Mouse (Mus musculus) lung, postnatal 0 days (tissue): ENCODE measurements at regions not wholly inside any gene's neighbourhood (a gene's known extent, or its start where the extent isn't known, plus 50 kb on each side); places are given as distances from the start of the nearest gene placed in this dataset.

ENCODE experiments used
- ATAC-seq: fragments of 200-750 bp; cut with Nextera tagmentation; 2 replicates; pipeline ENCODE4 v1.8.0; 2017; ENCODE audit warnings: moderate library complexity
- DNase-seq: peaks from one replicate; pipeline ENCODE4 v3.0.0-alpha.2; 2016; ENCODE audit warnings: low spot score
- H3K27ac ChIP-seq: fragments of 300-500 bp; sonication (generic); 2 replicates; pipeline ENCODE4 v1.5.1; 2014; ENCODE audit warnings: antibody characterized with exemption, mild to moderate bottlenecking, low read length, mixed read lengths
- H3K27me3 ChIP-seq: fragments of 300-500 bp; sonication (generic); replicated peaks from 2 replicates; pipeline ENCODE4 v1.6.1; 2014; ENCODE audit warnings: low read length, mixed read lengths; ENCODE audit not compliant: insufficient read depth
- H3K36me3 ChIP-seq: fragments of 300-500 bp; sonication (generic); 2 replicates; pipeline ENCODE4 v1.6.1; 2014; ENCODE audit warnings: low read length, mixed read lengths; ENCODE audit not compliant: insufficient read depth
- H3K4me1 ChIP-seq: fragments of 300-500 bp; sonication (generic); 2 replicates; pipeline ENCODE4 v1.6.1; 2014; ENCODE audit warnings: antibody characterized with exemption, low read depth, low read length, mixed read lengths; ENCODE audit not compliant: insufficient read depth
- H3K4me2 ChIP-seq: fragments of 300-500 bp; sonication (generic); replicated peaks from 2 replicates; pipeline ENCODE4 v1.6.1; 2014; ENCODE audit warnings: low read depth, mild to moderate bottlenecking, low read length, moderate library complexity, mixed read lengths
- H3K4me3 ChIP-seq: fragments of 300-500 bp; sonication (generic); 2 replicates; pipeline ENCODE4 v1.5.1; 2014; ENCODE audit warnings: low read depth, low read length
- H3K9ac ChIP-seq: fragments of 300-500 bp; sonication (generic); replicated peaks from 2 replicates; pipeline ENCODE4 v1.6.1; 2014; ENCODE audit warnings: low read depth, mild to moderate bottlenecking
- H3K9me3 ChIP-seq: fragments of 300-500 bp; sonication (generic); 2 replicates; pipeline ENCODE4 v1.6.1; 2016; ENCODE audit warnings: low read length, mixed read lengths
- CTCF ChIP-seq: IDR thresholded peaks from 2 replicates; pipeline ENCODE4 v1.5.1; 2016; ENCODE audit warnings: antibody characterized with exemption, mild to moderate bottlenecking
- EP300 ChIP-seq: IDR thresholded peaks from 2 replicates; pipeline ENCODE4 v1.6.1; 2016; ENCODE audit warnings: antibody characterized with exemption, mild to moderate bottlenecking, control low read depth
- WGBS: fragments of 180-500 bp; shearing (Covaris S2); extraction: QIAGEN DNeasy Blood & Tissue Kit; methylation state at CpG from one replicate; pipeline ENCODE4 v1.1.7; 2014; 5-methylcytosine and 5-hydroxymethylcytosine counted together

GRCm38 (mm10) chr1:193516395-193516794 is 146.3 kb upstream of the Camk1g start:
- 56% methylated on average over 3 of the region's 3 CpGs for WGBS
- H3K27me3 ChIP-seq = no peaks in the 10 kb centered on the region
- H3K4me3 ChIP-seq = no peak overlapping the region
- ATAC-seq (no peak), DNase-seq (no peak)
- TF ChIP-seq EP300 (no peak), CTCF (no peak)
- no peak overlapping the region for H3K27ac ChIP-seq
- no peaks in the 10 kb centered on the region for H3K9me3 ChIP-seq
- no peaks in the 10 kb centered on the region for H3K4me1 ChIP-seq
- H3K9ac ChIP-seq = no peak overlapping the region
- H3K36me3 ChIP-seq = no peaks in the 10 kb centered on the region
- no peak overlapping the region for H3K4me2 ChIP-seq

- Histone ChIP-seq H3K9me3 (no peaks in the 10 kb centered on the region), H3K36me3 (no peaks in the 10 kb centered on the region), H3K27ac (no peak overlapping the region), H3K27me3 (no peaks in the 10 kb centered on the region), H3K4me2 (no peak overlapping the region), H3K4me1 (no peaks in the 10 kb centered on the region), H3K9ac (no peak overlapping the region), H3K4me3 (no peak overlapping the region)
- 28% methylated on average over 9 of the region's 9 CpGs for WGBS
- ATAC-seq = peak; percentile 88
- TF ChIP-seq EP300 = no peak
- peak; percentile 38 for TF ChIP-seq CTCF
- DNase-seq = peak; percentile 69
These were observed 144.0 kb upstream of the Camk1g start for GRCm38 (mm10) chr1:193513929-193514710.

- DNase-seq (peak; percentile 83), ATAC-seq (peak; percentile 83)
- H3K9ac ChIP-seq = no peak overlapping the region
- no peaks in the 10 kb centered on the region for H3K27me3 ChIP-seq
- H3K4me1 ChIP-seq = no peaks in the 10 kb centered on the region
- 49% methylated on average over 8 of the region's 8 CpGs for WGBS
- no peaks in the 10 kb centered on the region for H3K9me3 ChIP-seq
- TF ChIP-seq CTCF (no peak), EP300 (no peak)
- no peaks in the 10 kb centered on the region for H3K36me3 ChIP-seq
- H3K27ac ChIP-seq = no peak overlapping the region
- H3K4me3 ChIP-seq = no peak overlapping the region
- no peak overlapping the region; the same call in 1 of the 2 replicates for H3K4me2 ChIP-seq
These were observed 140.1 kb upstream of the Camk1g start for GRCm38 (mm10) chr1:193510066-193510793.

DNA sequence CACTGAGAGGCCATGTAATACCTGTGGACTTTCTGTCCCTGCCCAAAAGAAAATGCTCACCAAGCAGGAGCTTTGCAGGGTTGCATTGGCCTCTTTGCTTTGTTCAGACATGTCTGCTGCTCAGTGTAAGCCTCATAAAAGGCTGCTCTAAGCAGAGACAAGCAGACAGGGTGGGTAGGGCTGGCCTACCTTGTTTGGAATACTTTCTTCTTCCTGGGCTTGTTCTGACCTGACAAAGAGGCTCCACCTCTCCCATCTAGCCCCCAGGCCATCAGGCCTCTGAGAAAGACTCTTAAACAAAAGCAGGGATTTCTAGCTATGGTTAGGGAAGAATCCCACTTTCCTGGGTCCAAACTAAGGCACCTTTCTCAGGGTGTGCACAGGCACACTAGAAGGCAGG is 138.2 kb upstream of the Camk1g start:
- Histone ChIP-seq H3K36me3 (no peaks in the 10 kb centered on the region), H3K4me1 (no peaks in the 10 kb centered on the region), H3K27ac (no peak overlapping the region), H3K4me3 (no peak overlapping the region), H3K9ac (no peak overlapping the region), H3K9me3 (no peaks in the 10 kb centered on the region), H3K27me3 (no peaks in the 10 kb centered on the region), H3K4me2 (no peak overlapping the region)
- DNase-seq (no peak), ATAC-seq (no peak)
- TF ChIP-seq CTCF = no peak
- TF ChIP-seq EP300 = no peak

DNA sequence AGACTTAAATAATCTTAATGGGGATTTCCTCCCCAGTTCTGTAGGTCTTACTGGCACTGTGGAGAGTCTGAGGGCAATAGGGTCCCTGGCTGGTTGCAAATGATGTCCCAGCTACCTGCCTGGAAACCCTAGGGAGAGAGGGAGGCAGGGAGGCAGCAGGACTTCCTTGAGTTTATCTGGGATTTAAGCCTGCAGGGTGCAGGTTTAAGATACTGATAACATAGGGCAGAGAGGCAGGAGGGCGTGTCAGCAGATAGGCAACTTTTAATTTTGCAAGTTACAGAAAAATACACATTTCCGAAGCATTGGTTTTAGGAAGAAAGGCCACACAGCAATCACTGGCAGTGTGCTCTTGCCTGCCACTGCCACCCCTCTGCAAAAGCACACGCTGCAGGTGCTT is 136.9 kb upstream of the Camk1g start:
- no peak overlapping the region for H3K9ac ChIP-seq
- ATAC-seq (no peak), DNase-seq (no peak)
- no peaks in the 10 kb centered on the region for H3K4me1 ChIP-seq
- no peak for TF ChIP-seq CTCF
- no peak for TF ChIP-seq EP300
- H3K9me3 ChIP-seq = no peaks in the 10 kb centered on the region
- H3K27me3 ChIP-seq = no peaks in the 10 kb centered on the region
- no peaks in the 10 kb centered on the region for H3K36me3 ChIP-seq
- 73% methylated on average over 3 of the region's 3 CpGs for WGBS
- no peak overlapping the region for H3K4me2 ChIP-seq
- H3K4me3 ChIP-seq = no peak overlapping the region
- H3K27ac ChIP-seq = no peak overlapping the region

GRCm38 (mm10) chr1:193505381-193505780 is 135.3 kb upstream of the Camk1g start:
- TF ChIP-seq CTCF (no peak), EP300 (no peak)
- Histone ChIP-seq H3K9me3 (no peaks in the 10 kb centered on the region), H3K4me3 (no peak overlapping the region), H3K4me2 (no peak overlapping the region), H3K36me3 (no peaks in the 10 kb centered on the region), H3K27ac (no peak overlapping the region), H3K9ac (no peak overlapping the region), H3K4me1 (no peaks in the 10 kb centered on the region), H3K27me3 (no peaks in the 10 kb centered on the region)
- ATAC-seq (no peak), DNase-seq (no peak)
- 32% methylated on average over 3 of the region's 3 CpGs for WGBS
